Mouse (Mus musculus): ENCODE measurements at regions not wholly inside any gene's neighbourhood (a gene's known extent, or its start where the extent isn't known, plus 50 kb on each side); places are given as distances from the start of the nearest gene placed in this dataset.
"Not testable (repeated sequence)": the region's sequence is repeated elsewhere in the genome, so short reads cannot be mapped to it uniquely, and the experiment has no call there.

GRCm38 (mm10) chr3:84390769-84391168, 84.1 kb upstream of the Trim2 start:
- H3K9ac ChIP-seq, result no peak overlapping the region
- no peak overlapping the region for H3K4me2 ChIP-seq
- no peak for ATAC-seq (ENCODE audit: borderline replicate concordance, extremely low read depth, low FRiP score, low TSS enrichment)
- 83% methylated on average over 5 of the region's 5 CpGs for WGBS
- H3K4me1 ChIP-seq, result peaks cover 7% of the 10 kb centered on the region
- H3K27me3 ChIP-seq, result no peaks in the 10 kb centered on the region
- no peaks in the 10 kb centered on the region for H3K9me3 ChIP-seq
- H3K4me3 ChIP-seq, result no peak overlapping the region
- H3K27ac ChIP-seq, result no peak overlapping the region
- H3K36me3 ChIP-seq, result no peaks in the 10 kb centered on the region

GRCm38 (mm10) chr3:84388486-84388885, 81.8 kb upstream of the Trim2 start:
- Histone ChIP-seq H3K27me3 (no peaks in the 10 kb centered on the region), H3K9me3 (no peaks in the 10 kb centered on the region), H3K27ac (no peak overlapping the region), H3K36me3 (no peaks in the 10 kb centered on the region), H3K4me1 (peaks cover 9% of the 10 kb centered on the region), H3K9ac (no peak overlapping the region), H3K4me3 (no peak overlapping the region), H3K4me2 (no peak overlapping the region)
- no peak for ATAC-seq (ENCODE audit: borderline replicate concordance, extremely low read depth, low FRiP score, low TSS enrichment)
- 67% methylated on average over 6 of the region's 6 CpGs for WGBS

- no peaks in the 10 kb centered on the region for H3K27me3 ChIP-seq
- no peak overlapping the region for H3K4me3 ChIP-seq
- H3K27ac ChIP-seq, result no peak overlapping the region
- 36% methylated on average over 5 of the region's 5 CpGs for whole genome bisulfite sequencing
- peaks cover 12% of the 10 kb centered on the region for H3K4me1 ChIP-seq
- peak; percentile 64 for ATAC-seq (ENCODE audit: borderline replicate concordance, extremely low read depth, low FRiP score, low TSS enrichment)
- no peaks in the 10 kb centered on the region for H3K36me3 ChIP-seq
- no peaks in the 10 kb centered on the region for H3K9me3 ChIP-seq
- no peak overlapping the region for H3K4me2 ChIP-seq
- no peak overlapping the region for H3K9ac ChIP-seq
These were observed 79.0 kb upstream of the Trim2 start for GRCm38 (mm10) chr3:84385656-84386055.

- Histone ChIP-seq H3K9me3 (no peaks in the 10 kb centered on the region), H3K4me2 (no peak overlapping the region), H3K9ac (no peak overlapping the region), H3K27me3 (no peaks in the 10 kb centered on the region), H3K4me3 (no peak overlapping the region), H3K27ac (no peak overlapping the region), H3K4me1 (peaks cover 22% of the 10 kb centered on the region), H3K36me3 (no peaks in the 10 kb centered on the region)
- no peak for ATAC-seq (ENCODE audit: borderline replicate concordance, extremely low read depth, low FRiP score, low TSS enrichment)
- WGBS, result 78% methylated on average over 3 of the region's 3 CpGs
These were observed 76.9 kb upstream of the Trim2 start for GRCm38 (mm10) chr3:84383559-84383958.

GRCm38 (mm10) chr3:84383038-84383437, 76.4 kb upstream of the Trim2 start:
- not testable (repeated sequence) for H3K9me3 ChIP-seq; ATAC-seq (ENCODE audit: borderline replicate concordance, extremely low read depth, low FRiP score, low TSS enrichment); H3K36me3 ChIP-seq; H3K4me2 ChIP-seq; H3K27me3 ChIP-seq; H3K4me3 ChIP-seq; H3K9ac ChIP-seq; H3K27ac ChIP-seq
- peaks cover 27% of the 10 kb centered on the region for H3K4me1 ChIP-seq

GRCm38 (mm10) chr3:84382006-84382405, 75.3 kb upstream of the Trim2 start:
- H3K4me3 ChIP-seq, result no peak overlapping the region
- 37% methylated on average over 4 of the region's 4 CpGs for WGBS
- H3K4me2 ChIP-seq, result no peak overlapping the region
- peaks cover 28% of the 10 kb centered on the region for H3K4me1 ChIP-seq
- H3K27ac ChIP-seq, result no peak overlapping the region
- H3K9ac ChIP-seq, result no peak overlapping the region
- no peak for ATAC-seq (ENCODE audit: borderline replicate concordance, extremely low read depth, low FRiP score, low TSS enrichment)
- H3K36me3 ChIP-seq, result no peaks in the 10 kb centered on the region
- H3K9me3 ChIP-seq, result no peaks in the 10 kb centered on the region
- H3K27me3 ChIP-seq, result no peaks in the 10 kb centered on the region

GRCm38 (mm10) chr3:84378987-84379556, 72.4 kb upstream of the Trim2 start:
- no peaks in the 10 kb centered on the region for H3K9me3 ChIP-seq
- H3K4me2 ChIP-seq, result no peak overlapping the region
- H3K36me3 ChIP-seq, result no peaks in the 10 kb centered on the region
- no peak overlapping the region for H3K9ac ChIP-seq
- no peaks in the 10 kb centered on the region for H3K27me3 ChIP-seq
- peak; percentile 41; the same call in 1 of the 2 replicates for ATAC-seq (ENCODE audit: borderline replicate concordance, extremely low read depth, low FRiP score, low TSS enrichment)
- peaks cover 28% of the 10 kb centered on the region for H3K4me1 ChIP-seq
- 47% methylated on average over 4 of the region's 4 CpGs for WGBS
- no peak overlapping the region for H3K4me3 ChIP-seq
- H3K27ac ChIP-seq, result 0 out of 2 replicates have a peak overlapping the region, but pooled peaks have one; percentile 1

- H3K36me3 ChIP-seq, result no peaks in the 10 kb centered on the region
- no peak overlapping the region for H3K9ac ChIP-seq
- no peaks in the 10 kb centered on the region for H3K9me3 ChIP-seq
- H3K4me3 ChIP-seq, result no peak overlapping the region
- WGBS, result 79% methylated on average over 2 of the region's 2 CpGs
- H3K4me1 ChIP-seq, result peaks cover 25% of the 10 kb centered on the region
- no peak overlapping the region for H3K27ac ChIP-seq
- no peak overlapping the region for H3K4me2 ChIP-seq
- no peaks in the 10 kb centered on the region for H3K27me3 ChIP-seq
- ATAC-seq (ENCODE audit: borderline replicate concordance, extremely low read depth, low FRiP score, low TSS enrichment), result no peak
These were observed 69.8 kb upstream of the Trim2 start for GRCm38 (mm10) chr3:84376510-84376909.

- WGBS, result 55% methylated on average over 4 of the region's 4 CpGs
- Histone ChIP-seq H3K4me3 (no peak overlapping the region), H3K9me3 (no peaks in the 10 kb centered on the region), H3K4me2 (no peak overlapping the region), H3K27ac (no peak overlapping the region), H3K27me3 (no peaks in the 10 kb centered on the region), H3K4me1 (peaks cover 25% of the 10 kb centered on the region), H3K36me3 (no peaks in the 10 kb centered on the region), H3K9ac (no peak overlapping the region)
- no peak for ATAC-seq (ENCODE audit: borderline replicate concordance, extremely low read depth, low FRiP score, low TSS enrichment)
These were observed 69.2 kb upstream of the Trim2 start for GRCm38 (mm10) chr3:84375832-84376231.

GRCm38 (mm10) chr3:84371842-84372241, 65.2 kb upstream of the Trim2 start:
- no peaks in the 10 kb centered on the region for H3K36me3 ChIP-seq
- WGBS, result 92% methylated on average over 4 of the region's 4 CpGs

GRCm38 (mm10) chr3:84367145-84367740, 60.6 kb upstream of the Trim2 start:
- WGBS, result 80% methylated on average over 6 of the region's 6 CpGs
- H3K9me3 ChIP-seq, result no peaks in the 10 kb centered on the region
- H3K4me3 ChIP-seq, result no peak overlapping the region
- no peaks in the 10 kb centered on the region for H3K27me3 ChIP-seq
- no peak overlapping the region for H3K4me2 ChIP-seq
- H3K9ac ChIP-seq, result no peak overlapping the region
- H3K36me3 ChIP-seq, result no peaks in the 10 kb centered on the region
- no peak overlapping the region for H3K27ac ChIP-seq
- H3K4me1 ChIP-seq, result no peaks in the 10 kb centered on the region
- ATAC-seq (ENCODE audit: borderline replicate concordance, extremely low read depth, low FRiP score, low TSS enrichment), result no peak

More at GRCm38 (mm10) chr3:84371842-84372241, 65.2 kb upstream of the Trim2 start:
- Histone ChIP-seq H3K27me3 (no peaks in the 10 kb centered on the region), H3K9me3 (no peaks in the 10 kb centered on the region), H3K9ac (no peak overlapping the region), H3K27ac (no peak overlapping the region), H3K4me1 (peaks cover 10% of the 10 kb centered on the region), H3K4me2 (no peak overlapping the region), H3K4me3 (no peak overlapping the region)
- ATAC-seq (ENCODE audit: borderline replicate concordance, extremely low read depth, low FRiP score, low TSS enrichment), result no peak

- no peak overlapping the region for H3K4me2 ChIP-seq
- ATAC-seq (ENCODE audit: borderline replicate concordance, extremely low read depth, low FRiP score, low TSS enrichment), result no peak
- H3K9me3 ChIP-seq, result no peaks in the 10 kb centered on the region
- 76% methylated on average over 2 of the region's 2 CpGs for WGBS
- H3K27ac ChIP-seq, result no peak overlapping the region
- H3K4me3 ChIP-seq, result no peak overlapping the region
- no peaks in the 10 kb centered on the region for H3K27me3 ChIP-seq
- no peaks in the 10 kb centered on the region for H3K36me3 ChIP-seq
- peaks cover 4% of the 10 kb centered on the region; the same call in 1 of the 2 replicates for H3K4me1 ChIP-seq
- no peak overlapping the region for H3K9ac ChIP-seq
These were observed 52.0 kb upstream of the Trim2 start for GRCm38 (mm10) chr3:84358672-84359071.

GRCm38 (mm10) chr3:84356690-84357014, 50.0 kb upstream of the Trim2 start:
- no peaks in the 10 kb centered on the region for H3K27me3 ChIP-seq
- no peaks in the 10 kb centered on the region for H3K36me3 ChIP-seq
- no peak for ATAC-seq (ENCODE audit: borderline replicate concordance, extremely low read depth, low FRiP score, low TSS enrichment)
- no peak overlapping the region for H3K4me2 ChIP-seq
- H3K27ac ChIP-seq, result no peak overlapping the region
- no peak overlapping the region for H3K9ac ChIP-seq
- H3K9me3 ChIP-seq, result no peaks in the 10 kb centered on the region
- peaks cover 4% of the 10 kb centered on the region; the same call in 1 of the 2 replicates for H3K4me1 ChIP-seq
- 88% methylated on average over 8 of the region's 8 CpGs for WGBS
- no peak overlapping the region for H3K4me3 ChIP-seq

Data from lung, embryonic 15.5 days (tissue).